Mouse (Mus musculus) embryo, embryonic 11.5 days (tissue): Measurements from ENCODE around the gene Trpd52l3.
A peak's percentile ranks its signal among the peaks of the same experiment; 100 is the strongest.

ENCODE experiments used
- DNase-seq: peaks from one replicate; pipeline ENCODE4 v3.0.0-alpha.2; 2012; ENCODE audit warnings: low read depth, low spot score

The Trpd52l3 gene

DNA sequence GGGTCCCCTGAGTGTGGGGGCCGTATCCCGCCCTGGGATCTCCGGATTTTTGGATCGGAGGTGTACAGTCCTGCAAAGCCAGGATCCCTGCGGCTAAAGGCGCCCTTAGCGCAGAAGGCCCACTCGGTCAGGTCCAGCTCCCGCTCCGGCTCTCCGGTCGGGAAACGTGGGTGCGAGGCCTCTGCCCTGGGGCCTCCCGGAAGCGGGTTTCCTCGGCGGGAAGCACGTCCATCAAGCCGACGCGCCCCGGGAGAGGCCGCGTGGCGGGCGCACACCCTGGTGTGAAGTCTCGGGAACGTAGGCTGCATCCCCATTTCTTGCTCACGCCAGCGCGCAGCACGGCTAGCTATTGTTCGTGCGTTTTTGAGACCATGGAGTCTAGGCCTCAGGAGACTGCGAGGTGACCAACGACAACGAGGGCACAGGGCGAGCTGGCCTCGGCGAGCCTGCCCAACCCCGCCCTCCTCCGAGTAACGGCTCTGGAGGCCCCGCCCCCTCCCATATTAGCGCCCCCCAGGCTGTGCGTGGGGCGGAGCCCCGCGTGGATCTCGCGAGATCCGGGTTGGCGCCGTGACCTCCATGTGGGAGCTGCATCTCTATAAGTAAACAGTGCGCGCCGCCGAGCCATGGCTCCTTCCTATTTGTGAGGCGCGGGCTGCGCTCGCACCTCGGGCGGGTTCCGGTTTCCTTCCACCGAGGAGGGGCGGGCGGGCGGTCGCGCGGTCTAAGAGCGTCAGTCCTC is 26.5 kb downstream of the Trpd52l3 start, which contains the start of gene Uhrf2:
TSS of gene Uhrf2 (plus strand) at position 620 of the 742 bp plus-strand sequence.
- DNase-seq: peak; percentile 96

GRCm38 (mm10) chr19:30030636-30031467 is 27.3 kb downstream of the Trpd52l3 start:
- no peak for DNase-seq

DNA sequence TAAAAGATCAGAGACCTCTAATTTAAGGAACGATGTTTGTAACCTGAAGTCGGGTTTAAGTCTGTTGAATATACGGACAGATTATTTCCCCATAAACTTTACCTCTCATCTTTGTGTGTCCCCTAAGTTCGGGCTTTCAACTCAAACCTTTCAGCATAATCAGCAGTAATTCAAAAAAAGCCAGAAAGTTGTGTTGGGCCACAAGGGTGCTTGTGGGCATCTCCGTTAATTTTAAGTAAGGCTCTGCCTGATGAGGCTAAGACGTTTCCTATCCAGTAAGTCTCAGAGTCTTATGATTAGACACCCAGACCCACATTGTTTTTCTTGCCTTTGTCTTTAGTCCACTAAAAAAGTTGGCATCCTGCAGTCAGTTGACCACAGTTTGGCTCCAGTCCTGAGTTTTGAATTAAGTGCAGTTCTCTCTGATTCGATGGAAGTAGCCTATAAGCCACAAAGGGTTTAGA is 27.9 kb downstream of the Trpd52l3 start:
- DNase-seq: no peak

DNA sequence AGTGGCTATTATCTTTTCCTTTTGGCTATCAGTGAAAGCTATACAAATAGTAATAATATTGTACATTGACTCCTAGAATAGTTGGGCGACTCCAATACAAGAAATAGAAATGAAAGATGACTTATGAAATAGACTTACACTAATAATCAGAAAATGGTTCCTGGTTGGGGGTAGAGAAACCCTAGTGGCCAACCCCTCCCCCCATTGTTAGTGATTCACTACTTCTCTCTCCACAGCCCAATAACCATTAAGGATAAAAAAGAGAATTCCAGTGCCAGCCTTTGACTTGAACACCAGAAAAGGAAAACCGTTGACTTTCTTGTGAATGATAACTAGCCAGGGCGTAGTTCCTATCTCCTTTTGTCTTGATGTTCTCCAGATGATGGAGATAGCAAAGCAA is 28.6 kb downstream of the Trpd52l3 start:
- DNase-seq: no peak

- DNase-seq: no peak
Measured at GRCm38 (mm10) chr19:30035361-30035760, 31.8 kb downstream of the Trpd52l3 start.

DNA sequence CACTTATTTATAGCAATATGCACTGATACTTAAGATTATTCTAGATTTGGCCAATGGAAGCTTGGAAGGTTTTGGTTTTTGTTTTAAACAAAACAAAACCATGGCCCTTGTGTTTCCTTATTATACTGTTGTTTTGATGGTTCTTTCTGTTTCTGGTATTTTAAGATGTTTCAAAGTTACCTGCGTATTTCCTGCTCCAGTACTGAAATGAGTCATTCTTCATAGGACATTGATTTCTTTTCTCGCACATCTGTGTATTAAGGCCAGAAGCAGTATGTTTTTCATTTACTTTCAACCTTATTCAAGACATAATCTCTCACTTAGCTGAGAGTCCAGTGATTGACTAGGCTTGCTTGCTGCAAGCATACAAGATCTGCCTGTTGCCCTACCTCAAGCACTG is 40.1 kb downstream of the Trpd52l3 start:
- no peak for DNase-seq

- no peak for DNase-seq
Measured at GRCm38 (mm10) chr19:30044630-30045029, 41.0 kb downstream of the Trpd52l3 start.

DNA sequence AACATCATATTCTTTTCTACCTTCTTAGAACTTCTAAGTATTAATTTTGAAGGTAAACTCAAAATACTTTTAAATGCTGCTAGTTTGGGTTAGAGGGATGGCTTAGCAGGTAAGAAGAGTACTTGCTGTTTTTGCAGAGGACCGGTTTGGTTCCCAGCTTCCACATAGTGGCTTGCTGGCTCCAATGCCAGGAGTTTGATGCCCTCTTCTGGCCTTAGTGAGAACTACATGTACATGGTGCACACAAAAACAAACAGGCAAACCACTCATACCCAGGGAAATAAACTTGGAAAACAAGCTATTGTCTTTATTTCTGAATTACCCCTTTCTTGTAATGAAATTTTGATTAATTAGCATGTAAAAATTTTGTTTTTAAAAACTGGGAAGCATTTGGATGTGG is 42.3 kb downstream of the Trpd52l3 start:
- no peak for DNase-seq

DNA sequence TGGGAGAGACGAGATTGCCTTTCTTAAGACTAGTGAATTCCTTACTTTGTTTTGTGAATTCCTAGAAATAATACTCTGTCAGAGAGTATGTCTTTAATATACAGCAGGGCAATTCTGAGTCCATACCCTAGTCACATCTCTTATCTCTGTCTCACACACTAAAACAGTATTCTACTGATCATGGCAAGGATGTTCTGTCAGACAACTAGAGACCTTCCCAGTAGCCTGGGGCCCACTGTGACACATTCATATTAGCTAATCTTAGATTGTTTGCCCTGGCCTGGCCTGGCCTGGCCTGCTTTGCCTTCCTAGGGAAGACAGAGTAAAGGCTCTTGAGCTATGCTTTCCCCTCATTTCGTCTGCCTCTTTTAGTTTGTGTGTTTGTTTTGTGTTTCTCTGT is 47.0 kb downstream of the Trpd52l3 start:
- no peak for DNase-seq

- no peak for DNase-seq
Measured at GRCm38 (mm10) chr19:30051479-30051878, 47.9 kb downstream of the Trpd52l3 start.

- DNase-seq: no peak
Measured at GRCm38 (mm10) chr19:30054218-30054617, 50.6 kb downstream of the Trpd52l3 start.
